Mouse (Mus musculus): ENCODE measurements at regions not wholly inside any gene's neighbourhood (a gene's known extent, or its start where the extent isn't known, plus 50 kb on each side); places are given as distances from the start of the nearest gene placed in this dataset.
"Not testable (repeated sequence)": the region's sequence is repeated elsewhere in the genome, so short reads cannot be mapped to it uniquely, and the experiment has no call there.

DNA sequence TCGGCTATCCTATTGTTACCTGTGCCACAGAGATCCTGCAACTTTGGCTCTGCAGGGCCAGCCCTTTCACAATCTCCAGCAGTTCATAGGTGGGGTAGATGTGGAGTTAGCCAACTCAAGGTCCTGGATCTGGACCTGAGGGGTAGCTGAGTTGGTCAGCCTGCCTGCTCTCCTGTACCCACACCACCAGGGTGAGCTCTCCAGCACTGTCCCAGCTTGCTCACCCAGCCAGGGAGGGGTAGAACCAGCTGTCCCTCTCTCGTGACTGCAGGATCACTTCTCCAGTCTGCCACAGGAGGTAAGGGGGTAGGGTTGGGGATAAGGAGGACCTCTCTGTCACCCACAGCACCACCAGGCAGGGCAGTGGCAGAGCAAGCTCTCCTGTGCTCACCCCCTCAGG, 104.6 kb upstream of the Arid1b start:
- no peaks in the 10 kb centered on the region for H3K36me3 ChIP-seq (ENCODE audit: insufficient read depth, low read length)
- DNase-seq (ENCODE audit: low spot score) (no peak), ATAC-seq (ENCODE audit: low FRiP score) (no peak)
- no peaks in the 10 kb centered on the region for H3K4me1 ChIP-seq (ENCODE audit: insufficient read depth, low read length)
- no peak for TF ChIP-seq CTCF (IDR thresholded peaks at IDR 0.05)
- 65% methylated on average over 2 of the region's 2 CpGs for WGBS
- no peak overlapping the region for H3K4me3 ChIP-seq (ENCODE audit: low read depth, low read length)
- H3K9me3 ChIP-seq (ENCODE audit: low read length), result no peaks in the 10 kb centered on the region
- H3K27me3 ChIP-seq (ENCODE audit: insufficient read depth, low read length), result no peaks in the 10 kb centered on the region
- H3K4me2 ChIP-seq (ENCODE audit: low read depth, low read length, poor library complexity, severe bottlenecking), result no peak overlapping the region
- H3K27ac ChIP-seq (ENCODE audit: low read depth, low read length), result no peak overlapping the region
- H3K9ac ChIP-seq (replicated peaks; ENCODE audit: low read length, poor library complexity, severe bottlenecking), result no peak overlapping the region

DNA sequence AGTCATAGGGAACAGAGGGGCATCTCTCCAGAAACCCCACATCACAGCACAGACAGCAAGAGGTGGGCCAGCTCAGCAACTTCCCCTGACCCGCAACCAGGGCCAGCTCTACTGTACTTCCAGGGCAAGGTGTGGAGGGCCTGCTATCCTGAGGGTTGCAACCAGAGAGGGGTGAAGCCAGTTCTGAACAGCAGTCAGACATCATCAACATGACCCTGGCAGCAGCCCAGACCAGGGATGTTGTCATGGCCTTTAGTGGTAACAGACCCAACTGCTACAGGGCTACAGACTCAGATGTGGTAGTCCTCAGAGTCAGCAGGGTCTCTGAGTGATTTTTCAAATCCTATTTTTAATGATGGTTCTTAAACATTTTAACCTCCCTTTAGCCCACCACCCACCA, 104.0 kb upstream of the Arid1b start:
- no peak for ATAC-seq (ENCODE audit: low FRiP score)
- WGBS, result 100% methylated on average over 1 of the region's 1 CpGs
- no peaks in the 10 kb centered on the region for H3K9me3 ChIP-seq (ENCODE audit: low read length)

GRCm38 (mm10) chr17:4891576-4891975, 102.6 kb upstream of the Arid1b start:
- TF ChIP-seq CTCF (IDR thresholded peaks at IDR 0.05), result no peak
- Histone ChIP-seq H3K4me3 (ENCODE audit: low read depth, low read length) (no peak overlapping the region), H3K4me2 (ENCODE audit: low read depth, low read length, poor library complexity, severe bottlenecking) (no peak overlapping the region), H3K27me3 (ENCODE audit: insufficient read depth, low read length) (no peaks in the 10 kb centered on the region), H3K4me1 (ENCODE audit: insufficient read depth, low read length) (no peaks in the 10 kb centered on the region), H3K36me3 (ENCODE audit: insufficient read depth, low read length) (no peaks in the 10 kb centered on the region), H3K27ac (ENCODE audit: low read depth, low read length) (no peak overlapping the region), H3K9me3 (ENCODE audit: low read length) (no peaks in the 10 kb centered on the region), H3K9ac (replicated peaks; ENCODE audit: low read length, poor library complexity, severe bottlenecking) (no peak overlapping the region)
- DNase-seq (ENCODE audit: low spot score), result no peak
- 93% methylated on average over 8 of the region's 8 CpGs for WGBS
- ATAC-seq (ENCODE audit: low FRiP score), result no peak

More for the DNA sequence above, 104.0 kb upstream of the Arid1b start:
- DNase-seq (ENCODE audit: low spot score), result no peak
- Histone ChIP-seq H3K36me3 (ENCODE audit: insufficient read depth, low read length) (no peaks in the 10 kb centered on the region), H3K4me1 (ENCODE audit: insufficient read depth, low read length) (no peaks in the 10 kb centered on the region), H3K4me2 (ENCODE audit: low read depth, low read length, poor library complexity, severe bottlenecking) (no peak overlapping the region), H3K27ac (ENCODE audit: low read depth, low read length) (no peak overlapping the region), H3K4me3 (ENCODE audit: low read depth, low read length) (no peak overlapping the region), H3K9ac (replicated peaks; ENCODE audit: low read length, poor library complexity, severe bottlenecking) (no peak overlapping the region), H3K27me3 (ENCODE audit: insufficient read depth, low read length) (no peaks in the 10 kb centered on the region)
- TF ChIP-seq CTCF (IDR thresholded peaks at IDR 0.05), result no peak

- H3K36me3 ChIP-seq (ENCODE audit: insufficient read depth, low read length); ATAC-seq (ENCODE audit: low FRiP score); H3K27ac ChIP-seq (ENCODE audit: low read depth, low read length); H3K4me3 ChIP-seq (ENCODE audit: low read depth, low read length); H3K4me1 ChIP-seq (ENCODE audit: insufficient read depth, low read length); H3K9me3 ChIP-seq (ENCODE audit: low read length); DNase-seq (ENCODE audit: low spot score); H3K27me3 ChIP-seq (ENCODE audit: insufficient read depth, low read length); H3K9ac ChIP-seq (replicated peaks; ENCODE audit: low read length, poor library complexity, severe bottlenecking); H3K4me2 ChIP-seq (ENCODE audit: low read depth, low read length, poor library complexity, severe bottlenecking): not testable (repeated sequence)
- 95% methylated on average over 10 of the region's 10 CpGs for WGBS
Observed at GRCm38 (mm10) chr17:4894756-4895330, 99.3 kb upstream of the Arid1b start.

GRCm38 (mm10) chr17:4903129-4903528, 91.0 kb upstream of the Arid1b start:
- TF ChIP-seq CTCF (IDR thresholded peaks at IDR 0.05), result no peak
- no peaks in the 10 kb centered on the region for H3K27me3 ChIP-seq (ENCODE audit: insufficient read depth, low read length)
- H3K4me3 ChIP-seq (ENCODE audit: low read depth, low read length), result no peak overlapping the region
- ATAC-seq (ENCODE audit: low FRiP score) (no peak), DNase-seq (ENCODE audit: low spot score) (no peak)
- H3K36me3 ChIP-seq (ENCODE audit: insufficient read depth, low read length), result no peaks in the 10 kb centered on the region
- no peak overlapping the region for H3K9ac ChIP-seq (replicated peaks; ENCODE audit: low read length, poor library complexity, severe bottlenecking)
- H3K27ac ChIP-seq (ENCODE audit: low read depth, low read length), result no peak overlapping the region
- H3K4me2 ChIP-seq (ENCODE audit: low read depth, low read length, poor library complexity, severe bottlenecking), result no peak overlapping the region
- WGBS, result 81% methylated on average over 3 of the region's 3 CpGs
- H3K9me3 ChIP-seq (ENCODE audit: low read length), result no peaks in the 10 kb centered on the region
- H3K4me1 ChIP-seq (ENCODE audit: insufficient read depth, low read length), result peaks cover 5% of the 10 kb centered on the region; the same call in 1 of the 2 replicates

GRCm38 (mm10) chr17:4906504-4906903, 87.6 kb upstream of the Arid1b start:
- ATAC-seq (ENCODE audit: low FRiP score) (no peak), DNase-seq (ENCODE audit: low spot score) (no peak)
- Histone ChIP-seq H3K9ac (replicated peaks; ENCODE audit: low read length, poor library complexity, severe bottlenecking) (no peak overlapping the region), H3K27ac (ENCODE audit: low read depth, low read length) (peak overlapping the region; percentile 38; the same call in 1 of the 2 replicates), H3K36me3 (ENCODE audit: insufficient read depth, low read length) (no peaks in the 10 kb centered on the region), H3K4me2 (ENCODE audit: low read depth, low read length, poor library complexity, severe bottlenecking) (no peak overlapping the region), H3K4me3 (ENCODE audit: low read depth, low read length) (no peak overlapping the region), H3K9me3 (ENCODE audit: low read length) (no peaks in the 10 kb centered on the region), H3K27me3 (ENCODE audit: insufficient read depth, low read length) (no peaks in the 10 kb centered on the region), H3K4me1 (ENCODE audit: insufficient read depth, low read length) (peaks cover 5% of the 10 kb centered on the region; the same call in 1 of the 2 replicates)
- 13% methylated on average over 3 of the region's 3 CpGs for WGBS
- TF ChIP-seq CTCF (IDR thresholded peaks at IDR 0.05), result no peak
